Mouse (Mus musculus) intestine, embryonic 16.5 days (tissue): ENCODE measurements around the gene Baat. TPM values are rescaled to one million over a fixed set of nuclear protein-coding genes. Genes with fewer than 3 reads are reported as not detected.
A peak's percentile ranks its signal among the peaks of the same experiment; 100 is the strongest.
"Not testable (repeated sequence)": the region's sequence is repeated elsewhere in the genome, so short reads cannot be mapped to it uniquely, and the experiment has no call there.

Source experiments
- ATAC-seq: fragments of 200-750 bp; cut with Nextera tagmentation; 2 replicates; pipeline ENCODE4 v1.8.0; 2017; ENCODE audit warnings: moderate TSS enrichment, moderate library complexity
- H3K27ac ChIP-seq: fragments of 300-500 bp; sonication (generic); 2 replicates; pipeline ENCODE4 v1.5.1; 2014; ENCODE audit warnings: mild to moderate bottlenecking, low read length
- H3K27me3 ChIP-seq: fragments of 300-500 bp; sonication (generic); replicated peaks from 2 replicates; pipeline ENCODE4 v1.6.1; 2014; ENCODE audit warnings: low read length, control low read depth, mixed read lengths; ENCODE audit not compliant: control insufficient read depth, insufficient read depth
- H3K36me3 ChIP-seq: fragments of 300-500 bp; sonication (generic); 2 replicates; pipeline ENCODE4 v1.6.1; 2014; ENCODE audit warnings: low read length, control low read depth; ENCODE audit not compliant: control insufficient read depth, insufficient read depth
- H3K4me1 ChIP-seq: fragments of 300-500 bp; sonication (generic); 2 replicates; pipeline ENCODE4 v1.6.1; 2014; ENCODE audit warnings: low read length, control low read depth, mixed read lengths; ENCODE audit not compliant: control insufficient read depth, insufficient read depth
- H3K4me2 ChIP-seq: fragments of 300-500 bp; sonication (generic); 2 replicates; pipeline ENCODE4 v1.6.1; 2014; ENCODE audit warnings: low read depth, low read length, control low read depth
- H3K4me3 ChIP-seq: fragments of 300-500 bp; sonication (generic); 2 replicates; pipeline ENCODE4 v1.5.1; 2014; ENCODE audit warnings: mild to moderate bottlenecking, low read length
- H3K9ac ChIP-seq: fragments of 300-500 bp; sonication (generic); 2 replicates; pipeline ENCODE4 v1.6.1; 2014; ENCODE audit warnings: low read depth, low read length
- H3K9me3 ChIP-seq: fragments of 300-500 bp; sonication (generic); 2 replicates; pipeline ENCODE4 v1.6.1; 2016; ENCODE audit warnings: low read length, control low read depth; ENCODE audit not compliant: control insufficient read depth
- WGBS: fragments of 180-500 bp; shearing (Covaris S2); extraction: QIAGEN DNeasy Blood & Tissue Kit; methylation state at CpG from one replicate; pipeline ENCODE4 v1.1.7; 2014; 5-methylcytosine and 5-hydroxymethylcytosine counted together
- polyA plus RNA-seq: library from polyadenylated mRNA; unstranded; fragments of >200 nt; fragmentation: Nextera tagmentation; extraction: Ambion mirVana; gene quantifications from 2 replicates; pipeline ENCODE4 v1.2.1, GENCODE M21; 2015

Baat gene
- polyA plus RNA-seq, 1 experiment from 2014 or later, result 0.20 TPM

- H3K36me3 ChIP-seq, result no peaks in the 10 kb centered on the region
- H3K4me3 ChIP-seq, result no peak within 1 kb of the TSS
- no peaks in the 10 kb centered on the region for H3K27me3 ChIP-seq
- peak; percentile 83 for ATAC-seq
- H3K9me3 ChIP-seq, result no peaks in the 10 kb centered on the region
- 46% methylated on average over 3 of the region's 3 CpGs for WGBS
- H3K27ac ChIP-seq, result peak within 1 kb of the TSS; percentile 45
- 0 out of 2 replicates have a peak, but pooled peaks cover 2% of the 10 kb centered on the region for H3K4me1 ChIP-seq
- peak within 1 kb of the TSS; percentile 25; the same call in 1 of the 2 replicates for H3K4me2 ChIP-seq
- no peak within 1 kb of the TSS for H3K9ac ChIP-seq
Observed at GRCm38 (mm10) chr4:49473435-49474100, 32.8 kb downstream of the Baat start, which contains the start of gene Acnat1. TSS of gene Acnat1 (minus strand) at chr4:49473912.

- Histone ChIP-seq H3K4me2 (no peak overlapping the region), H3K36me3 (peaks cover 12% of the 10 kb centered on the region; the same call in 1 of the 2 replicates), H3K27ac (no peak overlapping the region), H3K4me1 (0 out of 2 replicates have a peak, but pooled peaks cover 2% of the 10 kb centered on the region), H3K27me3 (no peaks in the 10 kb centered on the region), H3K4me3 (no peak overlapping the region), H3K9me3 (0 out of 2 replicates have a peak, but pooled peaks cover 3% of the 10 kb centered on the region), H3K9ac (no peak overlapping the region)
- peak; percentile 68 for ATAC-seq
- 56% methylated on average over 3 of the region's 3 CpGs for WGBS
Observed at GRCm38 (mm10) chr4:49469435-49470151, 36.8 kb downstream of the Baat start.

- Histone ChIP-seq H3K27me3 (no peaks in the 10 kb centered on the region), H3K36me3 (peaks cover 12% of the 10 kb centered on the region; the same call in 1 of the 2 replicates), H3K4me3 (no peak overlapping the region), H3K4me2 (no peak overlapping the region), H3K9me3 (0 out of 2 replicates have a peak, but pooled peaks cover 3% of the 10 kb centered on the region), H3K9ac (no peak overlapping the region), H3K27ac (no peak overlapping the region), H3K4me1 (0 out of 2 replicates have a peak, but pooled peaks cover 2% of the 10 kb centered on the region)
- ATAC-seq, result no peak
- WGBS, result 97% methylated on average over 6 of the region's 6 CpGs
Observed at GRCm38 (mm10) chr4:49467360-49467759, 39.0 kb downstream of the Baat start.

GRCm38 (mm10) chr4:49456171-49456570 lies 50.2 kb downstream of the Baat start:
- no peak overlapping the region for H3K27ac ChIP-seq
- H3K27me3 ChIP-seq, result no peaks in the 10 kb centered on the region
- no peak for ATAC-seq
- 66% methylated on average over 2 of the region's 2 CpGs for WGBS
- H3K4me1 ChIP-seq, result no peaks in the 10 kb centered on the region
- H3K9me3 ChIP-seq, result no peaks in the 10 kb centered on the region
- H3K36me3 ChIP-seq, result no peaks in the 10 kb centered on the region
- H3K4me3 ChIP-seq, result no peak overlapping the region
- H3K9ac ChIP-seq, result no peak overlapping the region
- no peak overlapping the region for H3K4me2 ChIP-seq

GRCm38 (mm10) chr4:49451848-49452551 lies 54.4 kb downstream of the Baat start:
- Histone ChIP-seq H3K4me1 (no peaks in the 10 kb centered on the region), H3K4me2 (no peak overlapping the region), H3K27me3 (no peaks in the 10 kb centered on the region), H3K36me3 (no peaks in the 10 kb centered on the region), H3K9me3 (no peaks in the 10 kb centered on the region), H3K4me3 (no peak overlapping the region), H3K9ac (no peak overlapping the region), H3K27ac (no peak overlapping the region)
- no peak for ATAC-seq
- WGBS, result 47% methylated on average over 1 of the region's 1 CpGs

- not testable (repeated sequence) for H3K4me2 ChIP-seq, H3K27me3 ChIP-seq, H3K36me3 ChIP-seq, H3K4me1 ChIP-seq, H3K4me3 ChIP-seq, H3K9me3 ChIP-seq, H3K9ac ChIP-seq, H3K27ac ChIP-seq
- 29% methylated on average over 1 of the region's 1 CpGs for WGBS
- ATAC-seq, result peak; percentile 69
Observed at GRCm38 (mm10) chr4:49451133-49451847, 55.1 kb downstream of the Baat start.

Other genes with a start within 250 kb of the Baat start
- not detected in 2 replicates for gene Acnat2, start 98.4 kb downstream of the Baat start, polyA plus RNA-seq
- gene Acnat1, start 32.6 kb downstream of the Baat start, polyA plus RNA-seq, result 5.7 and 6.8 TPM in 2 replicates
- gene Mrpl50, start 14.5 kb upstream of the Baat start, polyA plus RNA-seq, result 90.7 and 98.9 TPM in 2 replicates
- 4.4 and 4.8 TPM in 2 replicates for gene Zfp189, start 14.6 kb upstream of the Baat start, polyA plus RNA-seq
- 572 and 696 TPM in 2 replicates for gene Aldob, start 43.0 kb upstream of the Baat start, polyA plus RNA-seq
- 21.5 and 22.6 TPM in 2 replicates for gene Tmem246, start 91.3 kb upstream of the Baat start, polyA plus RNA-seq
- gene Rnf20, start 125.4 kb upstream of the Baat start, polyA plus RNA-seq, result 24.4 and 25.7 TPM in 2 replicates
- gene Ppp3r2, start 175.5 kb upstream of the Baat start, polyA plus RNA-seq, result 0.07 and 0.09 TPM in 2 replicates